Mouse (Mus musculus) neural tube, embryonic 11.5 days (tissue): Measurements from ENCODE around the gene Hsf5. TPM values are rescaled to one million over a fixed set of nuclear protein-coding genes. Genes with fewer than 3 reads are reported as not detected.

Experiments
- ATAC-seq: fragments of 200-750 bp; cut with Nextera tagmentation; 2 replicates; pipeline ENCODE4 v1.8.0; 2017; ENCODE audit warnings: moderate number of reproducible peaks, mild to moderate bottlenecking, moderate TSS enrichment, moderate library complexity; ENCODE audit not compliant: insufficient read depth, low FRiP score, low TSS enrichment
- DNase-seq: peaks from one replicate; pipeline ENCODE4 v3.0.0-alpha.2; 2015; ENCODE audit warnings: low spot score
- H3K27ac ChIP-seq: fragments of 300-500 bp; sonication (generic); 2 replicates; pipeline ENCODE4 v1.5.1; 2014; ENCODE audit warnings: low read depth, mild to moderate bottlenecking, low read length
- H3K27me3 ChIP-seq: fragments of 300-500 bp; sonication (generic); 2 replicates; pipeline ENCODE4 v1.6.1; 2014; ENCODE audit warnings: mild to moderate bottlenecking, low read length, mixed read lengths; ENCODE audit not compliant: control insufficient read depth, insufficient read depth
- H3K36me3 ChIP-seq: fragments of 300-500 bp; sonication (generic); 2 replicates; pipeline ENCODE4 v1.6.1; 2014; ENCODE audit warnings: mild to moderate bottlenecking, low read length, moderate library complexity, mixed read lengths; ENCODE audit not compliant: control insufficient read depth, insufficient read depth
- H3K4me1 ChIP-seq: fragments of 300-500 bp; sonication (generic); 2 replicates; pipeline ENCODE4 v1.6.1; 2014; ENCODE audit warnings: low read length, mixed read lengths; ENCODE audit not compliant: control insufficient read depth, insufficient read depth
- H3K4me2 ChIP-seq: fragments of 300-500 bp; sonication (generic); 2 replicates; pipeline ENCODE4 v1.6.1; 2014; ENCODE audit warnings: low read depth, mild to moderate bottlenecking, moderate library complexity
- H3K4me3 ChIP-seq: fragments of 300-500 bp; sonication (generic); 2 replicates; pipeline ENCODE4 v1.5.1; 2014; ENCODE audit warnings: low read depth, low read length
- H3K9ac ChIP-seq: fragments of 300-500 bp; sonication (generic); 2 replicates; pipeline ENCODE4 v1.6.1; 2014; ENCODE audit warnings: mild to moderate bottlenecking, low read length
- H3K9me3 ChIP-seq: fragments of 300-500 bp; sonication (generic); 2 replicates; pipeline ENCODE4 v1.6.1; 2016; ENCODE audit warnings: low read length; ENCODE audit not compliant: control insufficient read depth
- WGBS: fragments of 180-500 bp; shearing (Covaris S2); extraction: QIAGEN DNeasy Blood & Tissue Kit; methylation state at CpG from one replicate; pipeline ENCODE4 v1.1.7; 2014; 5-methylcytosine and 5-hydroxymethylcytosine counted together
- polyA plus RNA-seq: library from polyadenylated mRNA; unstranded; fragments of >200 nt; fragmentation: Nextera tagmentation; extraction: Ambion mirVana; gene quantifications from 2 replicates; pipeline ENCODE4 v1.2.1, GENCODE M21; 2014

Hsf5 gene
- polyA plus RNA-seq, 1 experiment from 2014 or later = 0.24 TPM

DNA sequence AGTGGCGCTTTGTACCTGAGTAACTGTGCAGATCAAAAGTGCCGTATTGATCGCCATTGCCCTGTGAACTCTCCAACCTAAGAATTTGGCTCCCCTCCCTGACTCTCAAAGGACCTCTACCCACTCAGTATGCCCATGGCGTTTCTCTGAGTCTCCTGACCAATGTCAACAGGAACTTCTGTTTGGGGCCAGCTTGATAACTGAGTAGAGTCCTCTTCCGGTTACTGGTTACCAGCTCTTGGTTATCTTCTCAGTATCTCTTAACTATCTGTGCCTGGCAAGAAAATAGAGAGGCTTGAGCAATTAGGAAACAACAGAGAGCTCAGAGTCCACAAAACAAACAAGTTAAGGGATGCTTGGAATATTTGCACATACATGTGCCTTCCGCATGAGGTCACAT lies 84.1 kb downstream of the Hsf5 start:
- H3K36me3 ChIP-seq = no peaks in the 10 kb centered on the region
- H3K27me3 ChIP-seq = no peaks in the 10 kb centered on the region
- no peak overlapping the region for H3K4me3 ChIP-seq
- ATAC-seq (no peak), DNase-seq (no peak)
- H3K27ac ChIP-seq = no peak overlapping the region
- H3K9ac ChIP-seq = no peak overlapping the region
- WGBS = 81% methylated on average over 6 of the region's 6 CpGs
- no peak overlapping the region for H3K4me2 ChIP-seq
- H3K4me1 ChIP-seq = no peaks in the 10 kb centered on the region
- no peaks in the 10 kb centered on the region for H3K9me3 ChIP-seq

DNA sequence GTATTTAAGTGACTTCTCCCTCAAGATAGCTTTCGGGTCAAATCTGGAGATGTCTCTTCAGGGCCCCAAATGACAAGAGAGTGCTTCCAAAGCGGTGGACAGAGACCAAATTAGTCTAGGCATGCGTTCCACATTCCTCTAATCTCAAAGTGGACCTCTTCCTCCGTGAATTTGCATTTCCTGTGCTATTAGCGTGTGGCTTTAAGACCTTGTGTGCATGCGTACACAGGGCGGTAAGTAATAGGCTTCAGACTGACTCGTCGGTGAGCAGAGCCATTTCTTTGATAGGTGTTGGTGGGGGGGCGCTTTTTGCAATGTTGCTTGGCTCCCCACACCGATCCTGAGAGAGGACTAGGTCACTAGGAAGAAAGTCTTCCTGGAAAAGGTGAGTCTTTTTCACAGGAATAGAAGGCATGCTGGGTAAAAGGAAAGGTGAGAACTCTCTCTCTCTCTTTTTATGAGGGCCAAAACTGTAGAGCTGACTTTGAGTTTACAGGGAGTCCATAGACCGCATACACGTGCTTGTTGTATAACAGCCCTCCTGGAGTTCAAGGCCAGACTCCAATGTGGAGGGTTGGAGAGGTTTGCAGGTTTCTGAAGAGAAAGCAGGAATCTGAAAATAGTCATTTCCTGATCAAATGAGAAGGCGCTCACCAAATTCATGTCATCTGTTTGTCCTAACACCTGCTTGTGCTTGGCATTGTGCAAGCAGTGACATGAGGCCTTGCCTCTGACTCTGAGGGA lies 85.1 kb downstream of the Hsf5 start:
- no peak for DNase-seq

DNA sequence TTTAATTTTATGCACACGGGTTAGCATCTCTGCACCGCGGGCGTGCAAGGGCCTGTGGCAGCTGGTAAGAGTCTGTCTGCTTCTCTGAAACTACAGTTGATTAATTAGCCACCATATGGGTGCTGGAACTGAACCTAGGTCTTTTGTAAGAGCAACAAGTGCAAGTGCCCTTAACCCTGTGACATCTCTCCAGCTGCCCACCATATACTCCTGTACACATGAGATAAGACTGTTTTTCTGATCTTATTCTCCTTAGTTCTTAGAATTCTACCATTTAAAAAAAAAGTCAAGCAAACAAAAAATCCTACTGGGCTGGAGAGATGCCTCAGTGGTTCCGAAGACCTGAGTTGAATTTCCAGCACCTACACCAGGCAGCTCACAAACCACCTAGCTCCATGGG lies 86.7 kb downstream of the Hsf5 start:
- H3K9me3 ChIP-seq = no peaks in the 10 kb centered on the region
- H3K27ac ChIP-seq = no peak overlapping the region
- no peak overlapping the region for H3K4me3 ChIP-seq
- ATAC-seq (no peak), DNase-seq (no peak)
- no peaks in the 10 kb centered on the region for H3K27me3 ChIP-seq
- 82% methylated on average over 5 of the region's 5 CpGs for WGBS
- no peaks in the 10 kb centered on the region for H3K4me1 ChIP-seq
- H3K36me3 ChIP-seq = no peaks in the 10 kb centered on the region
- no peak overlapping the region for H3K9ac ChIP-seq
- H3K4me2 ChIP-seq = no peak overlapping the region

More for the DNA sequence above, 85.1 kb downstream of the Hsf5 start:
- Histone ChIP-seq H3K4me3 (no peak overlapping the region), H3K4me2 (no peak overlapping the region), H3K27me3 (no peaks in the 10 kb centered on the region), H3K27ac (no peak overlapping the region), H3K9me3 (no peaks in the 10 kb centered on the region), H3K4me1 (no peaks in the 10 kb centered on the region), H3K9ac (no peak overlapping the region), H3K36me3 (no peaks in the 10 kb centered on the region)
- no peak for ATAC-seq
- 86% methylated on average over 14 of the region's 14 CpGs for WGBS

DNA sequence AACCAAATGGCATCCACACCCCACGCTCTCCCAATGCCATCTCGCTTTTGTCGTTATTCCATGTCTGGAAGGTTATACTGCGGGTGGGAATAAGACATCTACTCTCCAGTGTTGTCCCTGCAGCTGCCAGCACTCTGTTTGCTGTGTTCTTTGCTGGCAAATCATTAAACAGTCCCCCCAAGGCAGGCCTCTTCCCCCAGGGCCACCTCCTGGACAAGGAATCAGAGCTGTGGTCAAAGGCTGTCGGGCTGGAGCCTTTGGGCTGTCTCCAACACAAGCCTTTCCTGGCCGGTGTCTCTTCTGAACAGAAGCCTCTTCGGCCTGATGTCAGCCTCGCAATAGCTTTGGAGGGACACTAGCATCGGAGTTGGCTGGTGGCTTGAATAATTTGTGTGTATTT lies 87.3 kb downstream of the Hsf5 start:
- Histone ChIP-seq H3K4me1 (no peaks in the 10 kb centered on the region), H3K9ac (no peak overlapping the region), H3K36me3 (no peaks in the 10 kb centered on the region), H3K4me2 (no peak overlapping the region), H3K27me3 (no peaks in the 10 kb centered on the region), H3K9me3 (no peaks in the 10 kb centered on the region), H3K27ac (no peak overlapping the region), H3K4me3 (no peak overlapping the region)
- 82% methylated on average over 9 of the region's 9 CpGs for WGBS
- DNase-seq (no peak), ATAC-seq (no peak)

DNA sequence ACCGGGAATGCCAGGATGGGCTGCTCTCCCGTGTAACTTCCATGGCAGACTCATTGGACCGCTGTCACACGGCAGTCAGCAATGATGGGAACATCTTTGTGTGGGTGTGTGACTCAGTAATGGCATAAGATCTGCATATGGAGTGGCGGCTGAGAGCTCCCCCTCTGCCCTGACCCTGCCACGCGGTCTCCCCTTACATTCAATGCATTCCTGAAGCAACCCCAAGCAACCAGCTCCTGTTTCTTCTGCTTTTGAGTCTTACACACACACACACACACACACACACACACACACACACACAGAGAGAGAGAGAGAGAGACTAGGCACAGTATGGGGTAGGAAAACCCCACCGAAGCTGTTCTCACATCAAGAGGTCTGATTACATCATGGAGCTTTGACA lies 90.6 kb downstream of the Hsf5 start:
- ATAC-seq (no peak), DNase-seq (peak; percentile 48)
- Histone ChIP-seq H3K27ac (no peak overlapping the region), H3K27me3 (no peaks in the 10 kb centered on the region), H3K36me3 (no peaks in the 10 kb centered on the region), H3K9ac (no peak overlapping the region), H3K4me3 (no peak overlapping the region), H3K9me3 (no peaks in the 10 kb centered on the region), H3K4me2 (no peak overlapping the region), H3K4me1 (no peaks in the 10 kb centered on the region)
- WGBS = 33% methylated on average over 8 of the region's 8 CpGs

DNA sequence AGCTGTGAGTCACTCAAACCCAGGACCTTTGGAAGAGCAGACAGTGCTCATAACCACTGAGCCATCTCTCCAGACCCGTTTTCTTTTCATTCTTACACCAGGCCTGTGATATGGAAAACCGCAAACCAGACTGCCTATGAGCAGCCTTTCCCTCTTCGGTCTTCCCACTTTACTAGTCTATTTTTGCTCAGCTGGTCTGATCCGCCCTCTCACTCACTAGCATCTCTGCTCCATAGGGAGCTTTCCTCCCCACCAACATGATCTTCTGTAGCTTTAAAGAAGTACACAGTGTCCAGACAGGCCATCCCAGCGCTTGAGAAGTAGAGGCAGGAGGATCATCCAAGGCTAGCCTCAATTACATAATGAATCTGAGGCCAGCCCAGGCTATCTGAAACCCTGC lies 92.0 kb downstream of the Hsf5 start:
- no peaks in the 10 kb centered on the region for H3K9me3 ChIP-seq
- no peak overlapping the region for H3K4me2 ChIP-seq
- DNase-seq = no peak
- H3K4me1 ChIP-seq = no peaks in the 10 kb centered on the region
- H3K27me3 ChIP-seq = no peaks in the 10 kb centered on the region
- no peak overlapping the region for H3K9ac ChIP-seq
- no peak for ATAC-seq
- no peak overlapping the region for H3K27ac ChIP-seq
- WGBS = 86% methylated on average over 5 of the region's 5 CpGs
- no peak overlapping the region for H3K4me3 ChIP-seq
- no peaks in the 10 kb centered on the region for H3K36me3 ChIP-seq

Other genes starting within 250 kb of the Hsf5 start
- 13.0 and 13.4 TPM in 2 replicates for gene Rad51c, start 212.2 kb upstream of the Hsf5 start, polyA plus RNA-seq
- gene Tex14, start 212.1 kb upstream of the Hsf5 start, polyA plus RNA-seq = 0.45 and 0.61 TPM in 2 replicates
- not detected in 2 replicates for gene Gm11492, start 50.5 kb upstream of the Hsf5 start, polyA plus RNA-seq
- 8.0 and 8.8 TPM in 2 replicates for gene Sept4, start 48.3 kb upstream of the Hsf5 start, polyA plus RNA-seq
- gene Mtmr4, start 25.0 kb upstream of the Hsf5 start, polyA plus RNA-seq = 84.9 and 95.9 TPM in 2 replicates
- gene Rnf43, start 45.6 kb downstream of the Hsf5 start, polyA plus RNA-seq = 0.64 and 1.2 TPM in 2 replicates
- gene Supt4a, start 120.4 kb downstream of the Hsf5 start, polyA plus RNA-seq = 155 and 162 TPM in 2 replicates
- gene Tspoap1, start 143.4 kb downstream of the Hsf5 start, polyA plus RNA-seq = 5.4 and 6.0 TPM in 2 replicates
- 6.0 and 7.7 TPM in 2 replicates for gene Mpo, start 176.4 kb downstream of the Hsf5 start, polyA plus RNA-seq
- gene Lpo, start 211.1 kb downstream of the Hsf5 start, polyA plus RNA-seq = 0.20 and 0.58 TPM in 2 replicates
- 11.6 and 12.2 TPM in 2 replicates for gene Mks1, start 236.1 kb downstream of the Hsf5 start, polyA plus RNA-seq